Mouse (Mus musculus) brain, embryonic 18.5 days (tissue): ENCODE data around the gene Gm28729.

Source experiments
- DNase-seq: peaks from one replicate; pipeline ENCODE4 v3.0.0-alpha.2; 2012; ENCODE audit warnings: low read depth, low spot score

Gm28729 gene

DNA sequence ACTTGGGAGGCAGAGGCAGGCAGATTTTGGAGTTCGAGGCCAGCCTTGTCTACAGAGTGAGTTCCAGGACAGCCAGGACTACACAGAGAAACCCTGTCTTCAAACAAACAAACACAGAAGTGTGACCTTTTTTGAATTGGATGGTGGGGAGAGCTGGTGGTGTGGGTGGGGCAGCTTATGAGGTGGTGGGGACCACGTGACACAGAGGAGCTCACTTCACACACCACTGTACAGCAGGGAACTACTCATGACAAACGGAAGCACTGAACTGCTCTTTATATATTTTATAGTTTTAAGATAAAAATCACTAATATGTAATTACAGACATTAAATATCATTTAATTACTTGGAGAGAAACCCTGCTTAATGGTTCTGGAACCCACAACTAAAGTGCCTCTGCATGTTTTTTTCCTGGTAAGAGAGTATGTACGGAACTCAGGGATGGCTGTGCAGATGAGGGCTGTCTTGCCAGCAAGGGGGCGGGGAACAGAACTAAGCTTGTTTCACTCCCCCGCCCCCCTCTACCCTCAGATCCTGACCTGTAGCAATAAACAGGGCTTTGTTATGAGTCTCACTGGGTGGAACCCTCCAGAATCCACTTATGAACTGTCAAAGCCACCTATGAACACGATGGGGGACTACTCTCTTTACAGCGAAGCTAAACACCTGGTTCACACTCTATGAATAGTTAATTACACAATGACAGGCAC, 55.4 kb downstream of the Gm28729 start:
- no peak for DNase-seq

DNA sequence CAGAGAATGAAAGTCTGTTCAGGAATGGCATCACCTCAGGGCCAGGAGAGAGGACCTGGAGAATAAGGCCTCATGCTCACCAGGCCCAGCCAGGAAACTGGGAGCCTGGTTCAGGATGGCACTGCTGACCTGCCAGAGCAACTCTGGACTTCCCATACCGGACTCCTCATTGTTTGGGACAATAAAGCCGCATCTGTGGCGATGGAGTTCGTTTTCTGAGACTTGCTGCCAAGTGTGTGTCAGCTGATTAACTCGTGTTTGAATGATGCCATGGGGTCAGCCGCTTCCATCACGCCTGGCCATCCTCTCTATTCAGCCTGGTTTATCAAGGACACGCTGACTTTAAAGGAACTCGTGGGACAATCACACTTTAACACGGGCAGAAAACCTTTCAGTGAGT, 61.4 kb downstream of the Gm28729 start:
- DNase-seq, result no peak

DNA sequence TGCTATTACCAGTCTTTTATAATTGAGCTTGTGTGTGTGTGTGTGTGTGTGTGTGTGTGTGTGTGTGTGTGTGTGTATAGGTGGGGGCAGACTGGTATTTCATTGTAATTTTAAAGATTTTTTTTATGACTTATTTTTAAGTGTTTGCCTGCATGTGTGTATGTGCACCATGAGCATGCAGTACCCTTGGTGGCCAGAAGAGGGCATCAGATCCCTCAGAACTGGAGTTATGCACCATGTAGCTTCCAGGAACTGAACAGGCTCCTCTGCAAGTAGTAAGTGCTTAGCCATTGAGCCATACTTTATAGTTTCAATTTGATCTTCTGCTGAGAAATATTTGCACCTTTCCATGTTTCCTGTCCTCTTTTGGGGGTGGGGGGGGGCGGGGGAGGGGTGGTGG, 63.5 kb downstream of the Gm28729 start:
- no peak for DNase-seq

- no peak for DNase-seq
Measured at GRCm38 (mm10) chr9:96460117-96460865, 64.8 kb downstream of the Gm28729 start.

GRCm38 (mm10) chr9:96455618-96456017, 69.4 kb downstream of the Gm28729 start:
- no peak for DNase-seq

DNA sequence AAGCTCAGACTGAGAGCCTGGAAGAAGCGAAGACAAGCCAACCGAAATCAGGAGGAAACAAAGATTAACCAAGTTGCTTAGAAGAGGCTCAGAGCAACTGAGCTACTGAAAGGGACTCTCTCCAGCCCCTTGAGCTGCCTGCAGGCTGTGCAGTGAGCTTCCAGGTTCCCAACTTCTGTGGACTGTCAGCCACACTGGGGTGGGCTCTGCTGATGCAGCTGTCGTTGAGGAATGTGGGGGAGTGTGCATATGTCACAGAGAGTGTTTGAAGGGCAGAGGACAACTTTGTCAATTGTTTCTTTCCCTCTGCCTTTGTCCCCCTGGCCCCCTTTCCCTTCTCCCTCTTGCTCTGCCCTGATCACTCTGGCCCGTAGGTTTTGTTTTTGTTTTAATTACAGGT, 72.1 kb downstream of the Gm28729 start:
- DNase-seq, result no peak

DNA sequence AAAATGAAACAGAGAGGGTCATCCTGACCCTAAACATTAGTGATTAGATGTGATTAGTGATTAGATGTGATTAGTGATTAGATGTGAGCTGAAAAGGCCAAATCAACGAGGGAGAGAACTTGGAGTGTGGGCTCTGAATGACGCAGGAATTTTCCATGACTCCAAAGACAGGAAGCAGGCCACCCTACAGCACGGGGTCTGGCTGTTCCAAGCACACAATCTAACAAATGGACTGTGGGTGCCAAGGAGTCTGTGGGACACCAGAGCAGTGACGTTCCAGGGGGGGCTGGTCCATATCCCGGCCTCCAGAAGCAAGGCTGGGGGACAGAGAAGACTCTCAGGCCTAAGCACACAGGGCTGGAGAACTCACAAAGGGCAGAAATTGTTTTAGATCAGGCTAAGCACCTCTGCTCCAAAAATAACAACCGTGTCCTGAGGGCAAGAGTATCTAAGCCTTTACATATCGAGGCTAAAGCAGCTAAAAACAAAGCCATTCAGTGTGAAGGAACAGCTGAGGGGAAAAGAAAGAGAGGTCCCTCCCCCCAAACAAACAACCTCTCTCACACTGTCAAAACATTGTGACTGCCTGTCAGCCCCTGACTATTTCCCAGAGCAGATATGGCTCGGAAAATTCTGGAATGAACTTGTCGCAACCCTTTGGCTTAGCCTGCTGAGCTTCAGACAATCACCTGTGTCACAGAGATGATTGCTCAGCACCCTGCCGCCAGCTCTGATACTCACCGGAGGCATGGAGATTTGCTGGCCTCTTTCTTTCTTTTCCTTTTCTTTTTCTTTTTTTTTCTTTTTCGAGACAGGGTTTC, 74.0 kb downstream of the Gm28729 start:
- DNase-seq, result no peak

- DNase-seq, result no peak
Measured at GRCm38 (mm10) chr9:96449514-96449913, 75.5 kb downstream of the Gm28729 start.

DNA sequence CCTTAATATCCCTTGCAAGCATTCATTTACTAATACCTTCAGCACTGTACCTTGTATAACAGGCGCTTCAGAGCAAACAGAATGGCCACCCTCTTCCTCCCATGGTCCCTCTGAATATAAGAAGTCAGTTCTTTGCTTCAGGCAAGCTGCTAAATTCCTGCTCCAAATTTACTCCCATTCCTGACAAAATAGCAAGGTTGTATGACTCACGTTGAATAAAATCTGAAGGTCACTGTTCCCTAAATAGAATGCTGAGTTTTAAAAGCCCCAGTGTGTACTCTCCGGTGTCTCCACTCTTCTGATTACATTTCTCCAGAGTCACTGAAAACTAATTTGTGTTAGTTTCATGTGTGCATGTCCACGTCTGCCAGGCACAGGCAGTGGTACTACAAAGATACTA, 79.7 kb downstream of the Gm28729 start:
- DNase-seq, result no peak

DNA sequence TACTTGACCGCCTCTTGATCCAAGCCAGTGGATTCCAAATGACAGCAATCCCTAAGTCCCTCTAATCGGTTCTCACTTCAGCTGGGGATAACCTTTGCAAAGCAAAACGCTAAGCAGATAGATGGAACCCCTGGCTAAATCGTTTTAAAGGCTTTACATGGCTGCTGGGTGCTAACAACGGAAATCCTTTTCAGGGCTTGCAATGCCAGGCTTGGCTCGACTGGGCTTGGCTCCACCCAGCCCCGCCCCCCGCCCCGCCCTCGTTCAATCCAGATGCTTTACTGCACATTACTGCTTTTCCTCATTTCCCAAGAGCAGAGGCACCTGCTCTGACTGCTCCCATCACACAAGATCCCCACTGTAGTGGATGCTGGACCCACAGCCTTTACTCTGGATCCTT, 83.0 kb downstream of the Gm28729 start:
- DNase-seq, result no peak

GRCm38 (mm10) chr9:96438334-96438871, 86.7 kb downstream of the Gm28729 start:
- no peak for DNase-seq

DNA sequence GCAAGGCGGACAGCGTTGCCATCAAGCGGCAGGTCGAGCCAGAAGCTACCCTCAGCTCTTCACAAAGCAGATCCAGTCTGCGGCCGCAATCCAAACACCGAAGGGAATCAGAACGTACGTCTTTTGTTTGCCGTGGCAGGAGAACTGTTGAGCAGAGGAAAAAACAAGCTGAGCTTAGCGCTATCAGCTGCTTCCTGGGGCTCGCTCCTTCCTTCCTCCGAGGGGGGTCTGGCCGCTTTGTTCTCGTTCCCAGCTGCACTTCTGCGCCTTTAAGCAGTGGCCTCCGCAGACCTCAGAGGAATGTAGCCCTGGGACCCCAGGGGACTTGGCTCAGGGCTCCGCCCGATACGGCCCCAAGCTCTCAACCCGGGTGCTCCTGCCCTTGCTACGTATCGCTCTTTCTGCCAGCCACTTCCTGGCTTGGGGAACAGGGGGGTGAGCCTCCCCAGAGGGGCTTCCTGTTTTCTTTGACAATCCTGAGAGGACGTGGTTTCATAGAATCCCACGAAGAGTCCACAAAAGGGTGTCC, 87.2 kb downstream of the Gm28729 start:
- no peak for DNase-seq

- DNase-seq, result no peak
Measured at GRCm38 (mm10) chr9:96436901-96437804, 87.9 kb downstream of the Gm28729 start.
